Mouse (Mus musculus) A20 (cell line): ENCODE data around the gene Pnpla8.
"Not testable (repeated sequence)": the region's sequence is repeated elsewhere in the genome, so short reads cannot be mapped to it uniquely, and the experiment has no call there.

Source experiments
- DNase-seq: peaks from one replicate; pipeline ENCODE4 v3.0.0-alpha.2; 2011; ENCODE audit warnings: low read depth, low spot score

Gene Pnpla8

GRCm38 (mm10) chr12:44269311-44269831 lies 48.2 kb downstream of the Pnpla8 start:
- DNase-seq: peak; percentile 94

GRCm38 (mm10) chr12:44274125-44274835 lies 53.1 kb downstream of the Pnpla8 start:
- DNase-seq: no peak

GRCm38 (mm10) chr12:44280147-44280546 lies 59.0 kb downstream of the Pnpla8 start:
- not testable (repeated sequence) for DNase-seq

- no peak for DNase-seq
Observed at GRCm38 (mm10) chr12:44281534-44281933, 60.4 kb downstream of the Pnpla8 start.

- DNase-seq: no peak
Observed at GRCm38 (mm10) chr12:44283378-44283777, 62.2 kb downstream of the Pnpla8 start.

GRCm38 (mm10) chr12:44286992-44287391 lies 65.8 kb downstream of the Pnpla8 start:
- no peak for DNase-seq

GRCm38 (mm10) chr12:44292281-44292680 lies 71.1 kb downstream of the Pnpla8 start:
- DNase-seq: peak; percentile 72

GRCm38 (mm10) chr12:44300793-44301192 lies 79.6 kb downstream of the Pnpla8 start:
- no peak for DNase-seq

GRCm38 (mm10) chr12:44304012-44304411 lies 82.8 kb downstream of the Pnpla8 start:
- DNase-seq: no peak

- DNase-seq: no peak
Observed at GRCm38 (mm10) chr12:44304869-44305268, 83.7 kb downstream of the Pnpla8 start.

- DNase-seq: no peak
Observed at GRCm38 (mm10) chr12:44308221-44308620, 87.1 kb downstream of the Pnpla8 start.

- DNase-seq: no peak
Observed at GRCm38 (mm10) chr12:44315212-44315611, 94.0 kb downstream of the Pnpla8 start.

GRCm38 (mm10) chr12:44325091-44325490 lies 103.9 kb downstream of the Pnpla8 start:
- DNase-seq: no peak

GRCm38 (mm10) chr12:44327452-44327851 lies 106.3 kb downstream of the Pnpla8 start:
- DNase-seq: no peak

GRCm38 (mm10) chr12:44328381-44329315 lies 107.5 kb downstream of the Pnpla8 start, which contains the start of gene Nrcam:
Gene Nrcam (plus strand): TSS chr12:44328885.
- peak; percentile 32 for DNase-seq

- no peak for DNase-seq
Observed at GRCm38 (mm10) chr12:44329316-44330215, 108.4 kb downstream of the Pnpla8 start.

GRCm38 (mm10) chr12:44330216-44330719 lies 109.1 kb downstream of the Pnpla8 start:
- DNase-seq: no peak

- DNase-seq: no peak
Observed at GRCm38 (mm10) chr12:44337136-44337640, 116.0 kb downstream of the Pnpla8 start.

- no peak for DNase-seq
Observed at GRCm38 (mm10) chr12:44338195-44338622, 117.0 kb downstream of the Pnpla8 start.

- peak; percentile 22 for DNase-seq
Observed at GRCm38 (mm10) chr12:44344075-44344474, 122.9 kb downstream of the Pnpla8 start.

GRCm38 (mm10) chr12:44345251-44345650 lies 124.1 kb downstream of the Pnpla8 start:
- DNase-seq: no peak
